Mouse (Mus musculus) MEL (cell line): ENCODE data around the gene Ccl25. TPM values are rescaled to one million over a fixed set of nuclear protein-coding genes. Genes with fewer than 3 reads are reported as not detected.
"Not testable (repeated sequence)": the region's sequence is repeated elsewhere in the genome, so short reads cannot be mapped to it uniquely, and the experiment has no call there.

Experiments
- DNase-seq: peaks from one replicate; pipeline ENCODE4 v3.0.0; 2011; ENCODE audit warnings: low read depth, low spot score
- H3K27ac ChIP-seq: 2 replicates; pipeline ENCODE4 v1.5.1; 2012; ENCODE audit warnings: low read depth, mild to moderate bottlenecking, control low read depth, low read length, moderate library complexity; ENCODE audit not compliant: control insufficient read depth
- H3K27me3 ChIP-seq, 2 experiments: fragments of 150-350 bp in 1 of 2; sonication (generic) in 1 of 2; 2 replicates each; pipeline ENCODE4 v1.6.1; 2012; ENCODE audit warnings: low read length in 2 of 2, mild to moderate bottlenecking in 2 of 2, improper control_type of control experiment in 1 of 2, moderate library complexity in 1 of 2; ENCODE audit not compliant: insufficient read depth in 2 of 2, control insufficient read depth in 1 of 2
- H3K36me3 ChIP-seq, 2 experiments: 2 replicates each; pipeline ENCODE4 v1.6.1; 2012 to 2014; ENCODE audit warnings: low read length in 2 of 2, improper control_type of control experiment in 1 of 2, inconsistent platforms in 1 of 2, mild to moderate bottlenecking in 1 of 2; ENCODE audit not compliant: insufficient read depth in 2 of 2, control insufficient read depth in 1 of 2
- H3K4me1 ChIP-seq, 2 experiments: fragments of 150-350 bp in 1 of 2; sonication (generic) in 1 of 2; 2 replicates each; pipeline ENCODE4 v1.6.1; 2012; ENCODE audit warnings: low read length in 2 of 2, improper control_type of control experiment in 1 of 2, mild to moderate bottlenecking in 1 of 2; ENCODE audit not compliant: insufficient read depth in 2 of 2, control insufficient read depth in 1 of 2
- H3K4me3 ChIP-seq, 2 experiments: fragments of 150-350 bp in 1 of 2; sonication (generic) in 1 of 2; 2 replicates each; pipeline ENCODE4 v1.5.1; 2012; ENCODE audit warnings: low read depth in 2 of 2, low read length in 2 of 2, mild to moderate bottlenecking in 2 of 2, moderate library complexity in 2 of 2, control low read depth in 1 of 2, improper control_type of control experiment in 1 of 2; ENCODE audit not compliant: control insufficient read depth in 1 of 2, insufficient read depth in 1 of 2
- H3K79me2 ChIP-seq: 2 replicates; pipeline ENCODE4 v1.6.1; 2012; ENCODE audit warnings: mild to moderate bottlenecking, low read length, moderate library complexity; ENCODE audit not compliant: control insufficient read depth, poor library complexity, insufficient read depth
- H3K9ac ChIP-seq: 2 replicates; pipeline ENCODE4 v1.6.1; 2012; ENCODE audit warnings: low read depth, mild to moderate bottlenecking, control low read depth, low read length, moderate library complexity; ENCODE audit not compliant: control insufficient read depth, poor library complexity, severe bottlenecking
- H3K9me3 ChIP-seq: fragments of 150-350 bp; sonication (generic); replicated peaks from 2 replicates; pipeline ENCODE4 v1.6.1; 2012; ENCODE audit warnings: mild to moderate bottlenecking, low read length, improper control_type of control experiment, moderate library complexity; ENCODE audit not compliant: insufficient read depth
- CTCF ChIP-seq, 3 experiments: IDR thresholded peaks in 2 of 3; conservative IDR thresholded peaks in 1 of 3; 2 replicates each; pipeline ENCODE4 v1.5.1; 2011 to 2012; ENCODE audit warnings: low read length in 3 of 3, low read depth in 2 of 3, mild to moderate bottlenecking in 2 of 3, improper control_type of control experiment in 1 of 3, inconsistent platforms in 1 of 3, mixed read lengths in 1 of 3, moderate library complexity in 1 of 3; ENCODE audit not compliant: control insufficient read depth in 1 of 3, insufficient read depth in 1 of 3, poor library complexity in 1 of 3, severe bottlenecking in 1 of 3
- polyA plus RNA-seq, 2 experiments: library from polyadenylated mRNA; stranded (reverse) in 1 of 2; unstranded in 1 of 2; fragments of >175 nt in 1 of 2; fragments of >200 nt in 1 of 2; gene quantifications; 2 replicates each; pipeline versions ENCODE4 v1.2.1 to v1.2.4; 2012; ENCODE audit warnings: low replicate concordance in 2 of 2, low read depth in 1 of 2; ENCODE audit not compliant: insufficient read length in 2 of 2, insufficient read depth in 1 of 2, missing spikeins in 1 of 2
- total RNA-seq: library from RNA; depleted of rRNA; stranded (reverse); fragments of 300-350 nt; gene quantifications from 2 replicates; pipeline ENCODE4 v1.2.3, GENCODE M21; 2012; rRNA removed

The Ccl25 gene
- total and polyA plus RNA-seq, 3 experiments = 32.2 to 33.8 TPM; not detected in 1

GRCm38 (mm10) chr8:4408425-4408824 is 83.4 kb downstream of the Ccl25 start:
- not testable (repeated sequence) for H3K79me2 ChIP-seq, DNase-seq, H3K27me3 ChIP-seq, H3K4me3 ChIP-seq, H3K36me3 ChIP-seq, H3K9ac ChIP-seq, H3K9me3 ChIP-seq, H3K27ac ChIP-seq, H3K4me1 ChIP-seq
- peak in 1 of 3 experiments; percentile 19; a peak in 1 of 6 replicates for TF ChIP-seq CTCF (IDR thresholded peaks at IDR 0.05 in 2 of 3, conservative IDR thresholded peaks at IDR 0.05 in 1 of 3; ENCODE audit: control insufficient read depth in 1 of 3, insufficient read depth in 1 of 3, low read depth in 2 of 3, low read length in 3 of 3, poor library complexity in 1 of 3, severe bottlenecking in 1 of 3)

Other genes starting within 250 kb of the Ccl25 start
- not detected in 2 replicates for gene Cd209f, start 219.4 kb upstream of the Ccl25 start, total RNA-seq
- not detected for gene Cd209f, start 219.4 kb upstream of the Ccl25 start, polyA plus RNA-seq
- not detected in 2 replicates for gene Cd209g, start 191.1 kb upstream of the Ccl25 start, total RNA-seq
- gene Cd209g, start 191.1 kb upstream of the Ccl25 start, polyA plus RNA-seq = not detected
- 3.2 and 4.5 TPM in 2 replicates for gene Evi5l, start 158.6 kb upstream of the Ccl25 start, total RNA-seq
- 10 to 100 TPM in 1 of 2 experiments, not detected in 1; 10.8 TPM for gene Evi5l, start 158.6 kb upstream of the Ccl25 start, polyA plus RNA-seq
- gene Prr36, start 107.8 kb upstream of the Ccl25 start, total RNA-seq = 0.03 and 0.08 TPM in 2 replicates
- gene Prr36, start 107.8 kb upstream of the Ccl25 start, polyA plus RNA-seq = under 1 TPM in 1 of 2 experiments, not detected in 1; 0.58 TPM
- 0.35 and 0.49 TPM in 2 replicates for gene Lrrc8e, start 98.4 kb upstream of the Ccl25 start, total RNA-seq
- gene Lrrc8e, start 98.4 kb upstream of the Ccl25 start, polyA plus RNA-seq = under 1 TPM in 1 of 2 experiments, not detected in 1; 0.36 TPM
- gene Map2k7, start 86.5 kb upstream of the Ccl25 start, total RNA-seq = 25.8 and 26.3 TPM in 2 replicates
- gene Map2k7, start 86.5 kb upstream of the Ccl25 start, polyA plus RNA-seq = 100 to 1,000 TPM in 1 of 2 experiments, not detected in 1; 115 TPM
- gene Gm49320, start 86.3 kb upstream of the Ccl25 start, total RNA-seq = not detected in 2 replicates
- 1 to 10 TPM in 1 of 2 experiments, not detected in 1; 2.0 TPM for gene Gm49320, start 86.3 kb upstream of the Ccl25 start, polyA plus RNA-seq
- 2.2 TPM in 2 replicates for gene Tgfbr3l, start 77.0 kb upstream of the Ccl25 start, total RNA-seq
- gene Tgfbr3l, start 77.0 kb upstream of the Ccl25 start, polyA plus RNA-seq = 10 to 100 TPM in 1 of 2 experiments, not detected in 1; 14.2 TPM
- 23.9 and 24.2 TPM in 2 replicates for gene Snapc2, start 72.1 kb upstream of the Ccl25 start, total RNA-seq
- gene Snapc2, start 72.1 kb upstream of the Ccl25 start, polyA plus RNA-seq = 10 to 100 TPM in 1 of 2 experiments, not detected in 1; 46.2 TPM
- 0.26 and 0.58 TPM in 2 replicates for gene Ctxn1, start 65.9 kb upstream of the Ccl25 start, total RNA-seq
- 1 to 10 TPM in 1 of 2 experiments, not detected in 1; 5.6 TPM for gene Ctxn1, start 65.9 kb upstream of the Ccl25 start, polyA plus RNA-seq
- gene Timm44, start 49.3 kb upstream of the Ccl25 start, total RNA-seq = 147 and 174 TPM in 2 replicates
- gene Timm44, start 49.3 kb upstream of the Ccl25 start, polyA plus RNA-seq = 100 to 1,000 TPM in 1 of 2 experiments, not detected in 1; 199 TPM
- 64.2 and 76.9 TPM in 2 replicates for gene Elavl1, start 203 bp downstream of the Ccl25 start, total RNA-seq
- gene Elavl1, start 203 bp downstream of the Ccl25 start, polyA plus RNA-seq = 10 to 100 TPM in 1 of 2 experiments, not detected in 1; 77.4 TPM
- gene Cers4, start 167.8 kb downstream of the Ccl25 start, total RNA-seq = 7.8 and 10.1 TPM in 2 replicates
- 1 to 10 TPM in 1 of 2 experiments, not detected in 1; 7.2 TPM for gene Cers4, start 167.8 kb downstream of the Ccl25 start, polyA plus RNA-seq